ENCODE assay signal across 11 mouse cellular contexts in the genomic region with DNA sequence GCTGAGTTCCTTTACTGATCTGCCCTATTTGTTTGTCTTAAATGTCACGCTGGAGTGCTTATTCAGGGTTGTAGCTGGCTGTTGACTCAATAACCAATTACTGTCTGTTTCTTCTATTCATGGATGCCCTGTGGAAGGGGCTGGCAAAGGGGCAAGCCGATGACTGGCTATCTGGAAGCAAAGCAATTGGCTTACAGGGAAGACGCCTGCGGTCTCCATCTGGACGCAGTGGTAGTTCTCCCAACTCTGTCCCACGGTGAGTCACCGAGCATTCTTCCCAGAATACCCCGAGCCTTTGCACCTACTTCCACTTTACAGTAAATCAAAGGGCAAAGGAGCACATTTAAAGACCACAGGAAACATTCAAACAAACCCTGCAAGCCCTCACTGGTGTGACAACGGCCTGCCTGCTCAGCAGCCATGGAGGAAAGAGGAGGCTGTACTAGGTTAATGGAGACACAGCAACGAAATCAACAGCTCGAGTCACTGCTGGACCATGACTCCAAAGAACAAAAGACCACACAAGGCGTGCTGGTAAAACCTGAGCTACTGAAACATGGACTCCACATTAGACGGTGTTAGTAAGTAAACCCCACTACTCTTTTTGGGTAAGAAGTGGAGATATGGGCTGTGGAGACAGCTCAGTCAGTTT. TPM values are rescaled to one million over a fixed set of nuclear protein-coding genes. Genes with fewer than 3 reads are reported as not detected.
DNase-seq lines count a peak whose midpoint lies in the region; ATAC-seq and TF ChIP-seq lines count a peak whose summit lies in the region.
"Had no signal": no experiment of that assay in that cellular context is flagged by ENCODE, and none has a peak within 500 bp of the region (broad histone marks: within the 10 kb centered on the region; RNA-seq: fewer than 3 reads in every experiment).

No protein-coding gene starts in this region.

- no peaks in the 10 kb centered on the region for H3K9me3 ChIP-seq in liver, postnatal 0 days (ENCODE audit: low read length)
- H3K9me3 ChIP-seq in stomach, embryonic 16.5 days (replicated peaks; ENCODE audit: control insufficient read depth, low read length): 0 out of 2 replicates have a peak, but pooled peaks cover 3% of the 10 kb centered on the region
- H3K9me3 ChIP-seq in neural tube, embryonic 15.5 days (replicated peaks): no peaks in the 10 kb centered on the region
- H3K9me3 ChIP-seq: limb, embryonic 12.5 days had no signal

- TF ChIP-seq EP300 in liver, postnatal 0 days (IDR thresholded peaks at IDR 0.05; ENCODE audit: low read depth): no peak

- DNase-seq in liver, postnatal 0 days: no peak
- no peak for DNase-seq in liver
- peak; percentile 85 to 90 for DNase-seq in cerebellum, postnatal 14 days
- DNase-seq in layer of hippocampus, adult 9-10 months (ENCODE audit: low spot score): no peak
- DNase-seq: heart, adult 18-20 months; thymus, postnatal 4 days had no signal

- 47% methylated on average over 13 of the region's 13 CpGs for WGBS in liver, postnatal 0 days (ENCODE audit: insufficient replicate concordance)
- WGBS in stomach, embryonic 16.5 days: 68% methylated on average over 13 of the region's 13 CpGs
- 80% methylated on average over 13 of the region's 13 CpGs for WGBS in neural tube, embryonic 15.5 days

- no peak for TF ChIP-seq CTCF in liver, postnatal 0 days (IDR thresholded peaks at IDR 0.05; ENCODE audit: low read depth)

- peak; percentile 26; the same call in 1 of the 2 replicates for ATAC-seq in liver, postnatal 0 days
- ATAC-seq in cerebellum, adult (ENCODE audit: insufficient number of reproducible peaks, low FRiP score, low TSS enrichment): peak; percentile 89
- no peak for ATAC-seq in stomach, embryonic 16.5 days (ENCODE audit: insufficient read depth, low FRiP score)
- no peak for ATAC-seq in neural tube, embryonic 15.5 days (ENCODE audit: low FRiP score)
- ATAC-seq: lung, postnatal 0 days had no signal

- no peaks in the 10 kb centered on the region for H3K36me3 ChIP-seq in liver, postnatal 0 days (replicated peaks; ENCODE audit: insufficient read depth, low read length)
- H3K36me3 ChIP-seq in stomach, embryonic 16.5 days (ENCODE audit: control insufficient read depth, insufficient read depth, low read length): peaks cover 4% of the 10 kb centered on the region; the same call in 1 of the 2 replicates
- no peaks in the 10 kb centered on the region for H3K36me3 ChIP-seq in neural tube, embryonic 15.5 days

- no peak overlapping the region for H3K4me2 ChIP-seq in liver, postnatal 0 days (ENCODE audit: low read depth, low read length)
- H3K4me2 ChIP-seq in stomach, embryonic 16.5 days (ENCODE audit: low read depth, low read length): no peak overlapping the region
- no peak overlapping the region for H3K4me2 ChIP-seq in neural tube, embryonic 15.5 days
- H3K4me2 ChIP-seq: limb, embryonic 12.5 days had no signal

- H3K9ac ChIP-seq in liver, postnatal 0 days (replicated peaks): no peak overlapping the region
- no peak overlapping the region for H3K9ac ChIP-seq in stomach, embryonic 16.5 days (ENCODE audit: low read length)
- no peak overlapping the region for H3K9ac ChIP-seq in neural tube, embryonic 15.5 days (replicated peaks)
- H3K9ac ChIP-seq: limb, embryonic 12.5 days had no signal

- no peaks in the 10 kb centered on the region for H3K27me3 ChIP-seq in liver, postnatal 0 days (ENCODE audit: insufficient read depth, low read length)
- H3K27me3 ChIP-seq in stomach, embryonic 16.5 days (ENCODE audit: control insufficient read depth, insufficient read depth, low read length): no peaks in the 10 kb centered on the region
- H3K27me3 ChIP-seq in neural tube, embryonic 15.5 days (replicated peaks): no peaks in the 10 kb centered on the region
- H3K27me3 ChIP-seq: limb, embryonic 12.5 days had no signal

- H3K27ac ChIP-seq in liver, postnatal 0 days (ENCODE audit: low read depth): no peak overlapping the region
- peak overlapping the region; percentile 43 for H3K27ac ChIP-seq in stomach, embryonic 16.5 days (ENCODE audit: low read length)
- no peak overlapping the region for H3K27ac ChIP-seq in neural tube, embryonic 15.5 days (replicated peaks)
- H3K27ac ChIP-seq: limb, embryonic 12.5 days had no signal

- no peak overlapping the region for H3K4me3 ChIP-seq in liver, postnatal 0 days (ENCODE audit: low read depth, low read length)
- H3K4me3 ChIP-seq in stomach, embryonic 16.5 days (replicated peaks; ENCODE audit: low read length): no peak overlapping the region
- no peak overlapping the region for H3K4me3 ChIP-seq in neural tube, embryonic 15.5 days (replicated peaks)
- H3K4me3 ChIP-seq: limb, embryonic 12.5 days had no signal

- H3K4me1 ChIP-seq in liver, postnatal 0 days (ENCODE audit: insufficient read depth): peaks cover 36% of the 10 kb centered on the region
- peaks cover 29% of the 10 kb centered on the region for H3K4me1 ChIP-seq in stomach, embryonic 16.5 days (ENCODE audit: control insufficient read depth, insufficient read depth, low read length)
- H3K4me1 ChIP-seq in neural tube, embryonic 15.5 days: peaks cover 20% of the 10 kb centered on the region; the same call in 1 of the 2 replicates

RNA-seq across cellular contexts. Expression of gene Usp12, which starts 17.7 kb away (rescaled TPM):
- polyA plus RNA-seq in liver, postnatal 0 days (2015; fragmentation: Nextera tagmentation; extraction: Ambion mirVana): 6.8 and 6.9 TPM in 2 replicates
- 18.2 and 18.3 TPM in 2 replicates for polyA plus RNA-seq in stomach, embryonic 16.5 days (2015; fragmentation: Nextera tagmentation; extraction: Ambion mirVana)
- polyA plus RNA-seq in neural tube, embryonic 15.5 days (2015; fragmentation: Nextera tagmentation; extraction: Ambion mirVana): 14.4 and 16.8 TPM in 2 replicates

RNA-seq across cellular contexts. Expression of gene Rpl21, which starts 55.6 kb away (rescaled TPM):
- polyA plus RNA-seq in liver, postnatal 0 days (2015; fragmentation: Nextera tagmentation; extraction: Ambion mirVana): 281 and 298 TPM in 2 replicates
- polyA plus RNA-seq in stomach, embryonic 16.5 days (2015; fragmentation: Nextera tagmentation; extraction: Ambion mirVana): 401 and 513 TPM in 2 replicates
- 337 and 386 TPM in 2 replicates for polyA plus RNA-seq in neural tube, embryonic 15.5 days (2015; fragmentation: Nextera tagmentation; extraction: Ambion mirVana)

Comparison
In these comparisons a context has a peak if more than half of its experiments do, and no peak if none do; other contexts are left out.
1. ATAC-seq: peak in liver, postnatal 0 days (single experiment) and cerebellum, adult (single experiment); none in stomach, embryonic 16.5 days (single experiment) and neural tube, embryonic 15.5 days (single experiment).
2. DNase-seq: peak in cerebellum, postnatal 14 days (2 of 2); none in liver, postnatal 0 days (single experiment), liver (single experiment) and layer of hippocampus, adult 9-10 months (single experiment).